Mouse (Mus musculus): Measurements from ENCODE around the gene C030005K15Rik. TPM values are rescaled to one million over a fixed set of nuclear protein-coding genes. Genes with fewer than 3 reads are reported as not detected.

C030005K15Rik gene
- polyA plus RNA-seq (2015; fragmentation: Nextera tagmentation; extraction: Ambion mirVana) = not detected in 2 replicates

GRCm38 (mm10) chr10:97726655-97727054 is at the start of gene C030005K15Rik:
Gene C030005K15Rik, minus strand, starts transcription at chr10:97726755.

GRCm38 (mm10) chr10:97692913-97693312 is 33.6 kb downstream of the C030005K15Rik start, which contains the start of gene Ccer1:
Gene Ccer1, plus strand, starts transcription at chr10:97693059.

Other genes with a start within 250 kb of the C030005K15Rik start
- 588 and 748 TPM in 2 replicates for gene Dcn, start 247.1 kb downstream of the C030005K15Rik start, polyA plus RNA-seq (2015; fragmentation: Nextera tagmentation; extraction: Ambion mirVana)
- 120 and 132 TPM in 2 replicates for gene Lum, start 161.6 kb downstream of the C030005K15Rik start, polyA plus RNA-seq (2015; fragmentation: Nextera tagmentation; extraction: Ambion mirVana)
- 2.1 and 4.6 TPM in 2 replicates for gene Kera, start 119.9 kb downstream of the C030005K15Rik start, polyA plus RNA-seq (2015; fragmentation: Nextera tagmentation; extraction: Ambion mirVana)
- 0.27 and 0.96 TPM in 2 replicates for gene Epyc, start 82.7 kb downstream of the C030005K15Rik start, polyA plus RNA-seq (2015; fragmentation: Nextera tagmentation; extraction: Ambion mirVana)
- not detected in 2 replicates for gene Ccer1, start 33.7 kb downstream of the C030005K15Rik start, polyA plus RNA-seq (2015; fragmentation: Nextera tagmentation; extraction: Ambion mirVana)